Mouse (Mus musculus): ENCODE data around the gene Ceacam13. TPM values are rescaled to one million over a fixed set of nuclear protein-coding genes. Genes with fewer than 3 reads are reported as not detected.
"Not testable (repeated sequence)": the region's sequence is repeated elsewhere in the genome, so short reads cannot be mapped to it uniquely, and the experiment has no call there.

Ceacam13 gene
- polyA plus RNA-seq (2014; fragmentation: Nextera tagmentation; extraction: Ambion mirVana) = not detected in 2 replicates

DNA sequence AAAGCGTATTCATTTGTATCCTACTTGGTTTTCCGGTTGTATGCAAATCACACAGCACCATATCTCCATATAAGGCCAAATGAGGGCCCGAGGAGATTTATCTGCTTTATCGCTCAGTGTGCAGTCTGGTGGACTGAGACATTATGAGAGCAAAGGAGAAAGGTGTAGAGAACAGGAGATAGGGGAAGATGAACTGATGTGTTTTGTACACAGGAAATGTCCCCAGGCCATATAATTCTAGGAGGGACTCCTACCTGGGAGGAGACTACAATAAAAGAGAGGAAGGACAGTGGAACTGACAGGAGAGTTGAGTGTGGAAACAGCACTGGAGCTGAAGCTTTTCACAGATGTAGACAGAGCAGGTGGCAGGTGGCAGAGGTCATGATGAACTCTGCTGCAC, at the start of gene Ceacam13:
Gene Ceacam13, plus strand, starts transcription at position 301 of the 400 bp plus-strand sequence.
- H3K9ac ChIP-seq (ENCODE audit: low read length) = no peak within 1 kb of the TSS
- no peak within 1 kb of the TSS for H3K4me2 ChIP-seq (ENCODE audit: low read length)
- H3K4me1 ChIP-seq (ENCODE audit: control insufficient read depth in 2 of 2, insufficient read depth in 2 of 2, low read length in 2 of 2) = no peaks in the 10 kb centered on the region
- no peaks in the 10 kb centered on the region for H3K27me3 ChIP-seq (ENCODE audit: control insufficient read depth, insufficient read depth, low read length)
- peaks cover 29% of the 10 kb centered on the region; the same call in 1 of the 2 replicates for H3K9me3 ChIP-seq (ENCODE audit: control insufficient read depth, low read length)
- ATAC-seq (ENCODE audit: insufficient number of reproducible peaks, insufficient read depth, low FRiP score, low read depth) = no peak
- no peak within 1 kb of the TSS for H3K27ac ChIP-seq (replicated peaks in 1 of 2; ENCODE audit: control insufficient read depth in 1 of 2, insufficient read depth in 1 of 2, low read depth in 2 of 2, low read length in 2 of 2)
- H3K4me3 ChIP-seq (ENCODE audit: control insufficient read depth in 1 of 2, insufficient read depth in 1 of 2, low read depth in 1 of 2, low read length in 2 of 2) = no peak within 1 kb of the TSS
- H3K36me3 ChIP-seq (ENCODE audit: control insufficient read depth, insufficient read depth, low read length) = no peaks in the 10 kb centered on the region
- WGBS = 64% methylated on average over 4 of the region's 4 CpGs

DNA sequence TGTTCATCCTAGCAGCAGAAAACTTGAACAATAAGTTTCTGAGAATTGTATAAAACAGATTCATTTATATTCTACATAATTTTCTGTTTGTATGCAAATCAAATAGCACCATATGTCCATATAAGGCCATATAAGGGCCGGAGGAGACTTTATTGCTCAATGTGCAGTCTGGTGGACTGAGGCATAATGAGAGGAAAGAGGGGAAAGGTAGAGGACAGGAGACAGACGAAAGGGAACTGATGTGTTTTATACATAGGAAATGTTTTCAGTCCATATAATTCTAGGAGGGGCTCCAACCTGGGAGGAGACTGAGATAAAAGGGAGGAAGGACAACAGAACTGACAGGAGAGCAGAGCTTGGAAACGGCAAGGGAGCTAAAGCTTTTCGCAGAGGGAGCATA, 37.9 kb upstream of the Ceacam13 start, which contains the start of gene Ceacam11:
Gene Ceacam11, plus strand, starts transcription at position 301 of the 400 bp plus-strand sequence.
- WGBS = 62% methylated on average over 4 of the region's 4 CpGs
- Histone ChIP-seq H3K27ac (replicated peaks in 1 of 2; ENCODE audit: control insufficient read depth in 1 of 2, insufficient read depth in 1 of 2, low read depth in 2 of 2, low read length in 2 of 2) (no peak within 1 kb of the TSS), H3K4me3 (ENCODE audit: control insufficient read depth in 1 of 2, insufficient read depth in 1 of 2, low read depth in 1 of 2, low read length in 2 of 2) (no peak within 1 kb of the TSS), H3K9ac (ENCODE audit: low read length) (no peak within 1 kb of the TSS), H3K9me3 (ENCODE audit: control insufficient read depth, low read length) (peaks cover 36% of the 10 kb centered on the region), H3K4me1 (ENCODE audit: control insufficient read depth in 2 of 2, insufficient read depth in 2 of 2, low read length in 2 of 2) (no peaks in the 10 kb centered on the region), H3K36me3 (ENCODE audit: control insufficient read depth, insufficient read depth, low read length) (no peaks in the 10 kb centered on the region), H3K27me3 (ENCODE audit: control insufficient read depth, insufficient read depth, low read length) (no peaks in the 10 kb centered on the region), H3K4me2 (ENCODE audit: low read length) (no peak within 1 kb of the TSS)
- ATAC-seq (ENCODE audit: insufficient number of reproducible peaks, insufficient read depth, low FRiP score, low read depth) = no peak

DNA sequence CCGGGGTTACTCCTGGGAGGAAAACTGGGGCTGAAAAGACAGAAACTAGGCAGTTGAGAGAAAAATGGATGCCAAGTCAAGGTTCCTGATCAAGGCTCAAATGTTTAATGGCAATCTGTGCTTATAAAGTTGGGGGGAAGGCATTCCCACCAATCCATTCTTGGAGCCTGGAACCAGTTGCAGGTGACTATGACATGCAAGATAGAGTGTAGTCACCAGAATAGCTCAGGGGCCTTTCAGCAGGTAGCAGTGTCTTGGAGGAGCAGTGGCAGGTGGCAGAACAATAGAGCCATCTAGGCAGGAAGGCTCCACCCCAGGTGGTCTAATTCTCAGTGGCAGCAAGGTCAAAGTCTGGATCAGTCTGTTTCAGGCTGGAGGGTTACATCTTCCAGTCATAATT, 8.6 kb upstream of the Ceacam13 start:
- H3K36me3 ChIP-seq (ENCODE audit: control insufficient read depth, insufficient read depth, low read length); H3K27me3 ChIP-seq (ENCODE audit: control insufficient read depth, insufficient read depth, low read length); ATAC-seq (ENCODE audit: insufficient number of reproducible peaks, insufficient read depth, low FRiP score, low read depth); H3K4me2 ChIP-seq (ENCODE audit: low read length); H3K27ac ChIP-seq (replicated peaks in 1 of 2; ENCODE audit: control insufficient read depth in 1 of 2, insufficient read depth in 1 of 2, low read depth in 2 of 2, low read length in 2 of 2); H3K9ac ChIP-seq (ENCODE audit: low read length); H3K4me1 ChIP-seq (ENCODE audit: control insufficient read depth in 2 of 2, insufficient read depth in 2 of 2, low read length in 2 of 2); H3K4me3 ChIP-seq (ENCODE audit: control insufficient read depth in 1 of 2, insufficient read depth in 1 of 2, low read depth in 1 of 2, low read length in 2 of 2): not testable (repeated sequence)
- H3K9me3 ChIP-seq (ENCODE audit: control insufficient read depth, low read length) = peaks cover 17% of the 10 kb centered on the region; the same call in 1 of the 2 replicates
- 78% methylated on average over 1 of the region's 1 CpGs for WGBS

DNA sequence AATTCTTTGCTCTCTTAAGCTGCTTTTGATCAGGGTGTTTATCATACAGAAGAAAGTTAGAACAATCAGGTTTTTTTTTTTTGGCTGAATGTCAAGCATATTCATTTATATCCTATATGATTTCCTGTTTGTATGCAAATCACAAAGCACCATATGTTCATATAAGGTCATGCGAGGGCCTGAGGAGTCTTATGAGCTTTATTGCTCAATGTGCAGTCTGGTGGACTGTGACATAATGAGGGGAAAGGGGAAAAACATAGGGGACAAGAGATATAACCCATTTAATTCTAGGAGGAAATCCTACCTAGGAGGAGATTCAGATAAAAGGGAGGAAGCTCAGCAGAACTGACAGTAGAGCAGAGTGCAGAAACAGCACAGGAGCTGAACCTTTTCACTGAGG, 55.9 kb downstream of the Ceacam13 start, which contains the start of gene Ceacam12:
Gene Ceacam12, plus strand, starts transcription at position 301 of the 400 bp plus-strand sequence.
- Histone ChIP-seq H3K27me3 (ENCODE audit: control insufficient read depth, insufficient read depth, low read length) (no peaks in the 10 kb centered on the region), H3K4me2 (ENCODE audit: low read length) (no peak within 1 kb of the TSS), H3K27ac (replicated peaks in 1 of 2; ENCODE audit: control insufficient read depth in 1 of 2, insufficient read depth in 1 of 2, low read depth in 2 of 2, low read length in 2 of 2) (no peak within 1 kb of the TSS), H3K4me3 (ENCODE audit: control insufficient read depth in 1 of 2, insufficient read depth in 1 of 2, low read depth in 1 of 2, low read length in 2 of 2) (no peak within 1 kb of the TSS), H3K9ac (ENCODE audit: low read length) (no peak within 1 kb of the TSS), H3K4me1 (ENCODE audit: control insufficient read depth in 2 of 2, insufficient read depth in 2 of 2, low read length in 2 of 2) (no peaks in the 10 kb centered on the region), H3K9me3 (ENCODE audit: control insufficient read depth, low read length) (peaks cover 42% of the 10 kb centered on the region), H3K36me3 (ENCODE audit: control insufficient read depth, insufficient read depth, low read length) (no peaks in the 10 kb centered on the region)
- ATAC-seq (ENCODE audit: insufficient number of reproducible peaks, insufficient read depth, low FRiP score, low read depth) = no peak
- WGBS = 66% methylated on average over 1 of the region's 1 CpGs

Small RNA genes lying within 50 kb of the gene (microRNA-seq; reads per million reads assigned to microRNA genes)
- gene Gm22414 = not detected

Other genes starting within 250 kb of the Ceacam13 start
- gene Ceacam14, start 197.3 kb upstream of the Ceacam13 start, polyA plus RNA-seq (2014; fragmentation: Nextera tagmentation; extraction: Ambion mirVana) = not detected in 2 replicates
- gene Gm5155, start 138.1 kb upstream of the Ceacam13 start, polyA plus RNA-seq (2014; fragmentation: Nextera tagmentation; extraction: Ambion mirVana) = not detected in 2 replicates
- gene Ceacam11, start 37.8 kb upstream of the Ceacam13 start, polyA plus RNA-seq (2014; fragmentation: Nextera tagmentation; extraction: Ambion mirVana) = not detected in 2 replicates
- not detected in 2 replicates for gene Ceacam12, start 56.0 kb downstream of the Ceacam13 start, polyA plus RNA-seq (2014; fragmentation: Nextera tagmentation; extraction: Ambion mirVana)
- not detected in 2 replicates for gene Igfl3, start 166.6 kb downstream of the Ceacam13 start, polyA plus RNA-seq (2014; fragmentation: Nextera tagmentation; extraction: Ambion mirVana)
- gene Mill1, start 235.5 kb downstream of the Ceacam13 start, polyA plus RNA-seq (2014; fragmentation: Nextera tagmentation; extraction: Ambion mirVana) = not detected in 2 replicates

All from heart, embryonic 14.5 days (tissue).